Mouse (Mus musculus) hematopoietic stem cell, adult 5-6 weeks (primary cell): ENCODE results near the gene Ecsit. TPM values are rescaled to one million over a fixed set of nuclear protein-coding genes. Genes with fewer than 3 reads are reported as not detected.

Source experiments
- ATAC-seq, 2 experiments: fragments of 125-278 bp in 1 of 2; replicated peaks in 1 of 2; 2 replicates each; pipeline ENCODE4 v1.8.0; 2016 to 2017; ENCODE audit warnings: inconsistent platforms in 2 of 2, mild to moderate bottlenecking in 2 of 2, moderate number of reproducible peaks in 2 of 2, low read depth in 1 of 2, moderate TSS enrichment in 1 of 2; ENCODE audit not compliant: low FRiP score in 2 of 2, poor library complexity in 2 of 2, severe bottlenecking in 2 of 2, insufficient read depth in 1 of 2, low TSS enrichment in 1 of 2
- total RNA-seq: library from RNA; stranded (forward); fragments of 172-1452, 232-1000 nt; gene quantifications from 2 replicates; pipeline ENCODE4 v1.2.3, GENCODE M21; 2017

The Ecsit gene
- 15.9 and 17.7 TPM in 2 replicates for total RNA-seq

DNA sequence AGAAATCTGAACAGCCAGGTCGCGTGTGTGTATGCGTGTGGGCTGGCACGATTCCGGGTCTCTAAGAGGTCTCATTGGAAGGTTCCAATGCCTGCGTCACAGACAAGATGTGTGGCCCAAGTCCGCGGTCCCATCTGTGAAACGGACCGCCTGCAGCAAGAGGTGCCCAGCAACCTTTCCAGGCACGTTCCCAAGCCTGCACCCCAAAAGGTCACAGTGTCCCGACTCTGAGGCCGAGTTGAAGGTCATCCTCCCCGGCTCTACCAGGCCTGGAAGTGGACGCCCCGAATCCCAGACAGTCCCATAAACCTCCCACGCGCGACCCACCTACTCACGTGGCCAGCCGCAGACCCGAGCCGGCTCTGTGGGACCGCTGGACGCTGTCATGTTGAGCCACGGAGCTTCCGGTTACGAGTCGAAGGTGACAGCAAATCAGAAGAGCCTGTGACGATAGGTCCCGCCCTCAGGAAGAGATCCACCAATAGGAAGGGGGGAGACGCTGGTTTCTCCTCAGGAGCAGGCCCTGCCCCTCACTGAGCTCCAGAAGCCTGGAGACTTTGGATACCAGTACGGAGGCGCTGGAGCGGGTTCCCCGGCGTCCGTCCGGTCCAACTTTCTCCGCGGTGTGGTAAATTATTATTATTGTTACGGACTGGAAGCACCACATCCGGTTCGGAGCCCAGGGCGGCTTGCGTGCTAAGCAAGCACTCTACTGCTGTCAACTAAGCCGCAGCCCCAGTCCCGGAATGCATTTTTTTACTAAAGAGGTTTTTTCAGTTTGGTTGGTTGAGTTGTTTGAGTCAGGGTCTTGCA is at the start of gene Ecsit:
Gene Ecsit, minus strand, starts transcription at position 417 of the 813 bp plus-strand sequence.
- ATAC-seq: peak; percentile 98 to 100

DNA sequence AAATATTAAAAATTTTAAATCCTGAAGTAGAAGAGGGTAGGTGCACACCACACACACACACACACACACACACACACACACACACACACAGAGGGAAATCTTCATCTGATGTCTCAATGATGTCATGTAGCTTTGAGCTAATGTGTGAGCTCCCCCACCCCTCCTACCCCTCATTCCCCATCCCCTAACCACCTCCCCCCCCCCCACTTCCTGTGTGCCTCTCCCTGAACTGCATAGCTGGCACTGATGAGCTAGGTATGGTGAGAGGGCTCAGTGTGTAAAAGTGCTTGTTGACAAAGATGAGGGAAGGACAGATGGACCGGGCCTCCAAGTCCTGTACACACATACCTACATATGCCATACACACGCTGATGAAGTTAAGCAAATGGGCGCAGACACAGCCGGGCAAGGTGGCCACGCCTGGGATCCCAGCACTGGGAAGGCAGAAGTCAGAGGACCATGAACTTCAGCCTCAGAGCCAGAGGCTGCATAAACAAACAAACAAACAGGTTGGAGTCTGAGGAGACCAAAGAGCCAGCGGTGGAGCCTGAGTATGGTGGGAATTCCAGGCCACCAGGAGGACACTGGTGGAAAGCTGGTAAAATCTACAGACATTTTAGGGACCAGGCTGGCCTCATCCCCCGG is 49.1 kb upstream of the Ecsit start:
- ATAC-seq: no peak

GRCm38 (mm10) chr9:22132220-22132619 is 47.0 kb upstream of the Ecsit start:
- no peak for ATAC-seq

- ATAC-seq: peak; percentile 49 to 61
Measured at GRCm38 (mm10) chr9:22131226-22131981, 46.2 kb upstream of the Ecsit start.

GRCm38 (mm10) chr9:22125246-22126027 is 40.2 kb upstream of the Ecsit start:
- peak; percentile 51 to 52; a peak in 2 of 4 replicates for ATAC-seq

DNA sequence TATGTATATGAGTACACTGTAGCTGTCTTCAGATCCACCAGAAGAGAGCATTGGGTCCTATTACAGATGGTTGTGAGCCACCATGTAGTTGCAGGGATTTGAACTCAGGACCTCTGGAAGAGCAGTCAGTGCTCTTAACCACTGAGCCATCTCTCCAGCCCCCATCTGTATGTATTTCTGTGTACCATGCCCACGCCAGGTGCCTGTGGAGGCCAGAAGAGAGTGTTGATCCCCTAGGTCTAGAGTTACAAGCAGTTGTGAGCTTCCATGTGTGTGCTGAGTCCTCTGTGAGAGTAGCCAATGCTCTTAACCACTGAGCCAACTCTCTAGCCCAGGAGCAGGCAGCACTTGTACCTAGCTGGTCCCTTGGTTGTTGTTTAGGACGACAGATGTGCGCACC is 38.9 kb upstream of the Ecsit start:
- ATAC-seq: no peak

DNA sequence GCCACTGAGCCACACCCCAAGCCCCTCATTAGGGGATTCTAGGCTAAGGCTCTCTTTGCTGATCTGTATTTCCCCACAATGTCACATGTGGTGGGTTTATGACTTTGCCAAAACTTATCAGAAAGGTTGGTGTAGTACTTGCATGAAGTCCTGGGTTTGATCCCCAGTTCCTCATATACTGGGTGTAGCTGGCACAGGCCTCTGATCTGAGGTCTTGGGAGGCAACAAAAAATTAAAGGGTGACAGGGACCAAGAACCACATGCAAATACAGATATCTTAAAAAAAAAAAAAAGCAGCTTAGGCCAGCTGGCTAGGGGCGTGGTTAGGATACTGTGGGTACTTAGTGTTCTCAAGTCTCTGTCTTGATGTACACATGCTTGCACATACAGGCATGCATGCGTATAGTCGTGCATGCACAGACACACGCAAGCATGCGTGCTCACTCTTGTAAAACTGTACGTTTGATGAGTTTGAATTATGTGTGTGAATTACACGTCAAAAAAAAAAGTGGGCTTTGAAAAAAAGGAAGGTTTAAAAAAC is 37.9 kb upstream of the Ecsit start:
- ATAC-seq: no peak

- ATAC-seq: no peak
Measured at GRCm38 (mm10) chr9:22122005-22122404, 36.8 kb upstream of the Ecsit start.

DNA sequence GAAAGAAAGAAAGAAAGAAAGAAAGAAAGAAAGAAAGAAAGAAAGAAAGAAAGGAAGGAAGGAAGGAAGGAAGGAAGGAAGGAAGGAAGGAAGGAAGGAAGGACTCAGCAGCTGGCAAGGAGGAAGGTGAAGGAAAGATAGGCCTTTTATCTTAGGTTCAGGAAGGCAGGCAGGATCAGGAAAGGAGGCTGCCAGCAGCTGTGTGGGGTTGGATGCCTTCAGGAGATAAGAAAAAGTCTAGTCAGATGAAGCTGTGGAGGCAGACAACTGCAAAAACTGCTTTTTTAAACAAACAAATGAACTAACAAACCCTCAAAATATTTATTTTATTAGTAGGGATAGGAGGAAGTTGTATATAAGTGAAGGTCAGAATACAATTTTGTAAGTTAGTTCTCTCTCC is 36.3 kb upstream of the Ecsit start:
- ATAC-seq: no peak

DNA sequence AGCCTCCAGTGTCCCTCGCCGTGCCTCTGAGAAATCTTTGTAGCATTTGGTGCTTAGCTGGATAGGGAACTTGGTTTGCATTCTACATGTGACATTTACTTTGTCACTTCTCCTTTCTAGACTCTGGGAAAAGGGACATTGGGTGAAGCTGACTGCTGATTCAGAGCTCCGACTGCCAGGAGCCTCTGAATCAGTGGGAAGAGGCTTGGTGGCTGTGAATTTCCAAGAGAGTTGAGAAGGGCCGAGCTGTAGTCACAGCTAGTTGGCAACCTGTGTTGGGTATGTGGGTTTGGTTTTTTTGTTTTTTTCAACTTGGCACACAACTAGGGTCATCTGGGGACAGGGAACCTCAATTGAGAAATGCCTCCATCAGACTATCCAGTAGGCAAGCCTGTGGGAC is 34.3 kb upstream of the Ecsit start:
- no peak for ATAC-seq

- ATAC-seq: peak; percentile 30 to 41; a peak in 1 of 4 replicates
Measured at GRCm38 (mm10) chr9:22117754-22118456, 32.7 kb upstream of the Ecsit start.

GRCm38 (mm10) chr9:22116740-22117426 is 31.6 kb upstream of the Ecsit start, which contains the start of gene Elof1:
Gene Elof1 (minus strand): TSS chr9:22117172.
- ATAC-seq: peak; percentile 88 to 98

GRCm38 (mm10) chr9:22116086-22116485 is 30.8 kb upstream of the Ecsit start:
- ATAC-seq: no peak

DNA sequence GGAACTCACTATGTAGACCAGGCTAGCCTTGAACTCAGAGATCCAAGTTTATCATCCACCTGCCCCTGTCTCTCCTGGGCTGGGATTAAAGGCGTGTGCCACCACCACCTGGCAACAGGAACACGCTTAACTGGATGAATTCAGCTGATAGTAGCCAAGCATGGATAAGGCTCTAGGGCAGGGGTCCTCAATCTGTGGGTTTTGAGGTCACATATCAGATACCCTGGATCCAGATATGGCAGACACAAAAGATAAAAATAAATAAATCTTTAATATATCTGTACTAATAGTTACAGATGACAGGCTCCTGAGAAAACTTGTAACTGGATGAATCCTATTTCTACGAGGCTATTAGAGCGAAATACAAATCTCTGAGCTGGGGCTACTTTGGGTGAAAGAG is 30.4 kb upstream of the Ecsit start:
- ATAC-seq: no peak

DNA sequence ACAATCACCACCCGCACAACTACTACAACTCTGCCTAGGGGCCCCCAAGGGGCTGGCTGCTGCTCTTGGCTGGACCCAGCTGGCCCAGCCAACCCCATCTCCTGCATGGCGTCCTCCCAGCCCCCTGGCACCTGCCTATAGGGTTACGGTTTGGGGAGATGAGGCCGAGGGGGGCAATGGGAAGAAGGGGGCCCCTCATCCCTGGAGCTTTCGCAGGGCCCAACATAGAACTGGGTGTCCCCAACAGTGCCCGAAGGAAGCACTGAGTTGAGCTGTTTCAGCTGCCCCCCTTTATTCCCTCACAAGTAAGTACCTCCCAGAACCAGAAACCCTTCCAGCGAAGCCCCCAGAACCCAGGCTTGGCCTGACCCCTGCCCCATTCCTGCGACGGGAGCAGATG is 23.0 kb upstream of the Ecsit start:
- no peak for ATAC-seq

DNA sequence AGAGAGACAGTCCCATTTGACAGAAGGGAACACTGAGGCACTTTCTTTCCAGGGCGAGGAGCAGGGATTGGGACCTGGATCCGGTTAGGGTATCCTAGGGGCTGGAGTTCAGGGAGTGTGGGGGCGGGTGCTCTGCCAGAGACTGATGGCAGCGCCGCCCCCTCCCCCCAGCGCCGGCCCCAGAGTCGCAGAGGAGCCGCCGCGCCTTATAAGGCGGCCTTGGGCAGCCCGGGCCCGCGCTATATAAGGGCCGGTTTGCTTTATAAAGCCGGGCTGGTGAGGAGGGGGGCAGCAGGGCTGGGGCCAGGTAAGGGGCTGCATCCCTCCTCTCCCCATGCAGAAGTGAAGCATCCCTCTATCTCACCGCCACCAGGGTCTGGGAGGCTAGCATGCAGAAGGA is 14.7 kb upstream of the Ecsit start:
- no peak for ATAC-seq
